Mouse (Mus musculus) kidney, embryonic 15.5 days (tissue): Measurements from ENCODE around the gene Arpc5. TPM values are rescaled to one million over a fixed set of nuclear protein-coding genes. Genes with fewer than 3 reads are reported as not detected.

Experiments used
- ATAC-seq: fragments of 200-750 bp; cut with Nextera tagmentation; replicated peaks from 2 replicates; pipeline ENCODE4 v1.8.0; 2017; ENCODE audit warnings: moderate TSS enrichment; ENCODE audit not compliant: low FRiP score
- H3K27ac ChIP-seq: fragments of 300-500 bp; sonication (generic); 2 replicates; pipeline ENCODE4 v1.5.1; 2015; ENCODE audit warnings: mild to moderate bottlenecking, inconsistent platforms
- H3K27me3 ChIP-seq: fragments of 300-500 bp; sonication (generic); 2 replicates; pipeline ENCODE4 v1.6.1; 2015; ENCODE audit warnings: inconsistent platforms
- H3K36me3 ChIP-seq: fragments of 300-500 bp; sonication (generic); 2 replicates; pipeline ENCODE4 v1.6.1; 2015; ENCODE audit warnings: inconsistent platforms
- H3K4me1 ChIP-seq: fragments of 300-500 bp; sonication (generic); 2 replicates; pipeline ENCODE4 v1.6.1; 2015; ENCODE audit warnings: inconsistent platforms
- H3K4me2 ChIP-seq: fragments of 300-500 bp; sonication (generic); 2 replicates; pipeline ENCODE4 v1.6.1; 2015; ENCODE audit warnings: moderate library complexity, mild to moderate bottlenecking, inconsistent platforms
- H3K4me3 ChIP-seq: fragments of 300-500 bp; sonication (generic); replicated peaks from 2 replicates; pipeline ENCODE4 v1.5.1; 2015; ENCODE audit warnings: mild to moderate bottlenecking, inconsistent platforms
- H3K9ac ChIP-seq: fragments of 300-500 bp; sonication (generic); 2 replicates; pipeline ENCODE4 v1.6.1; 2015; ENCODE audit warnings: mild to moderate bottlenecking, inconsistent platforms
- H3K9me3 ChIP-seq: fragments of 300-500 bp; sonication (generic); replicated peaks from 2 replicates; pipeline ENCODE4 v1.6.1; 2016; ENCODE audit warnings: inconsistent platforms
- WGBS: fragments of 180-500 bp; shearing (Covaris S2); methylation state at CpG from one replicate; pipeline ENCODE4 v1.1.7; 2015; ENCODE audit warnings: mixed read lengths; 5-methylcytosine and 5-hydroxymethylcytosine counted together
- polyA plus RNA-seq: library from polyadenylated mRNA; unstranded; fragments of >200 nt; fragmentation: Nextera tagmentation; extraction: Ambion mirVana; gene quantifications from 2 replicates; pipeline ENCODE4 v1.2.1, GENCODE M21; 2015

Arpc5 gene
- polyA plus RNA-seq = 228 and 235 TPM in 2 replicates

GRCm38 (mm10) chr1:152766032-152766772 is at the start of gene Arpc5, which contains the start of gene Rgl1:
Gene Arpc5 (plus strand): TSS chr1:152766542.
Gene Rgl1 (minus strand): TSS chr1:152766351.
- peak; percentile 98 for ATAC-seq
- Histone ChIP-seq H3K4me2 (peak within 1 kb of the TSS; percentile 93), H3K4me1 (peaks cover 15% of the 10 kb centered on the region), H3K9me3 (no peaks in the 10 kb centered on the region), H3K9ac (peak within 1 kb of the TSS; percentile 97), H3K4me3 (peak within 1 kb of the TSS; percentile 94), H3K27me3 (peaks cover 24% of the 10 kb centered on the region), H3K36me3 (peaks cover 22% of the 10 kb centered on the region), H3K27ac (peak within 1 kb of the TSS; percentile 87)
- WGBS = under 1% methylated on average over 86 of the region's 86 CpGs

GRCm38 (mm10) chr1:152717329-152717728 is 49.0 kb upstream of the Arpc5 start:
- Histone ChIP-seq H3K4me3 (no peak overlapping the region), H3K4me2 (no peak overlapping the region), H3K36me3 (no peaks in the 10 kb centered on the region), H3K27me3 (no peaks in the 10 kb centered on the region), H3K4me1 (0 out of 2 replicates have a peak, but pooled peaks cover 4% of the 10 kb centered on the region), H3K9ac (no peak overlapping the region), H3K27ac (no peak overlapping the region), H3K9me3 (no peaks in the 10 kb centered on the region)
- WGBS = 100% methylated on average over 1 of the region's 1 CpGs
- no peak for ATAC-seq

GRCm38 (mm10) chr1:152718200-152718599 is 48.1 kb upstream of the Arpc5 start:
- Histone ChIP-seq H3K36me3 (no peaks in the 10 kb centered on the region), H3K27ac (no peak overlapping the region), H3K9ac (no peak overlapping the region), H3K9me3 (no peaks in the 10 kb centered on the region), H3K4me1 (0 out of 2 replicates have a peak, but pooled peaks cover 4% of the 10 kb centered on the region), H3K4me2 (no peak overlapping the region), H3K4me3 (no peak overlapping the region), H3K27me3 (no peaks in the 10 kb centered on the region)
- no peak for ATAC-seq
- WGBS = 50% methylated on average over 6 of the region's 6 CpGs

GRCm38 (mm10) chr1:152720969-152721368 is 45.4 kb upstream of the Arpc5 start:
- no peak for ATAC-seq
- 82% methylated on average over 4 of the region's 4 CpGs for WGBS
- H3K36me3 ChIP-seq = no peaks in the 10 kb centered on the region
- H3K4me2 ChIP-seq = no peak overlapping the region
- no peak overlapping the region for H3K4me3 ChIP-seq
- H3K27ac ChIP-seq = no peak overlapping the region
- H3K27me3 ChIP-seq = no peaks in the 10 kb centered on the region
- H3K9ac ChIP-seq = no peak overlapping the region
- 0 out of 2 replicates have a peak, but pooled peaks cover 4% of the 10 kb centered on the region for H3K4me1 ChIP-seq
- no peaks in the 10 kb centered on the region for H3K9me3 ChIP-seq

- 85% methylated on average over 11 of the region's 11 CpGs for WGBS
- no peak overlapping the region for H3K27ac ChIP-seq
- no peak for ATAC-seq
- no peak overlapping the region for H3K9ac ChIP-seq
- no peak overlapping the region for H3K4me3 ChIP-seq
- H3K9me3 ChIP-seq = no peaks in the 10 kb centered on the region
- no peak overlapping the region for H3K4me2 ChIP-seq
- no peaks in the 10 kb centered on the region for H3K27me3 ChIP-seq
- 0 out of 2 replicates have a peak, but pooled peaks cover 4% of the 10 kb centered on the region for H3K4me1 ChIP-seq
- no peaks in the 10 kb centered on the region for H3K36me3 ChIP-seq
Observed at GRCm38 (mm10) chr1:152721535-152722198, 44.7 kb upstream of the Arpc5 start.

GRCm38 (mm10) chr1:152724286-152724685 is 42.1 kb upstream of the Arpc5 start:
- Histone ChIP-seq H3K27me3 (no peaks in the 10 kb centered on the region), H3K36me3 (no peaks in the 10 kb centered on the region), H3K9me3 (no peaks in the 10 kb centered on the region), H3K4me2 (no peak overlapping the region), H3K9ac (no peak overlapping the region), H3K27ac (no peak overlapping the region), H3K4me1 (no peaks in the 10 kb centered on the region), H3K4me3 (no peak overlapping the region)
- ATAC-seq = no peak

- no peaks in the 10 kb centered on the region for H3K9me3 ChIP-seq
- no peak overlapping the region for H3K27ac ChIP-seq
- ATAC-seq = no peak
- H3K4me2 ChIP-seq = no peak overlapping the region
- H3K4me1 ChIP-seq = no peaks in the 10 kb centered on the region
- H3K36me3 ChIP-seq = no peaks in the 10 kb centered on the region
- H3K27me3 ChIP-seq = no peaks in the 10 kb centered on the region
- WGBS = 82% methylated on average over 3 of the region's 3 CpGs
- no peak overlapping the region for H3K4me3 ChIP-seq
- no peak overlapping the region for H3K9ac ChIP-seq
Observed at GRCm38 (mm10) chr1:152726095-152726494, 40.2 kb upstream of the Arpc5 start.

GRCm38 (mm10) chr1:152727604-152728236 is 38.6 kb upstream of the Arpc5 start:
- Histone ChIP-seq H3K9me3 (no peaks in the 10 kb centered on the region), H3K36me3 (no peaks in the 10 kb centered on the region), H3K4me2 (no peak overlapping the region), H3K27ac (0 out of 2 replicates have a peak overlapping the region, but pooled peaks have one; percentile 13), H3K9ac (no peak overlapping the region), H3K4me1 (no peaks in the 10 kb centered on the region), H3K4me3 (no peak overlapping the region), H3K27me3 (no peaks in the 10 kb centered on the region)
- ATAC-seq = no peak
- WGBS = 31% methylated on average over 4 of the region's 5 CpGs

- no peak for ATAC-seq
- Histone ChIP-seq H3K4me2 (no peak overlapping the region), H3K4me1 (peaks cover 8% of the 10 kb centered on the region; the same call in 1 of the 2 replicates), H3K4me3 (no peak overlapping the region), H3K9me3 (no peaks in the 10 kb centered on the region), H3K27ac (no peak overlapping the region), H3K36me3 (no peaks in the 10 kb centered on the region), H3K9ac (no peak overlapping the region), H3K27me3 (no peaks in the 10 kb centered on the region)
- 75% methylated on average over 9 of the region's 9 CpGs for WGBS
Observed at GRCm38 (mm10) chr1:152738793-152739192, 27.5 kb upstream of the Arpc5 start.

- H3K9ac ChIP-seq = no peak overlapping the region
- H3K4me3 ChIP-seq = no peak overlapping the region
- WGBS = 89% methylated on average over 11 of the region's 11 CpGs
- no peaks in the 10 kb centered on the region for H3K27me3 ChIP-seq
- no peak overlapping the region for H3K4me2 ChIP-seq
- H3K27ac ChIP-seq = no peak overlapping the region
- ATAC-seq = no peak
- H3K4me1 ChIP-seq = peaks cover 8% of the 10 kb centered on the region; the same call in 1 of the 2 replicates
- no peaks in the 10 kb centered on the region for H3K36me3 ChIP-seq
- H3K9me3 ChIP-seq = no peaks in the 10 kb centered on the region
Observed at GRCm38 (mm10) chr1:152739374-152739773, 27.0 kb upstream of the Arpc5 start.

- WGBS = 51% methylated on average over 15 of the region's 15 CpGs
- ATAC-seq = no peak
- Histone ChIP-seq H3K4me3 (no peak overlapping the region), H3K36me3 (no peaks in the 10 kb centered on the region), H3K9me3 (no peaks in the 10 kb centered on the region), H3K27ac (no peak overlapping the region), H3K4me2 (no peak overlapping the region), H3K9ac (no peak overlapping the region), H3K4me1 (peaks cover 6% of the 10 kb centered on the region; the same call in 1 of the 2 replicates), H3K27me3 (no peaks in the 10 kb centered on the region)
Observed at GRCm38 (mm10) chr1:152743095-152743826, 23.1 kb upstream of the Arpc5 start.
